Mouse (Mus musculus) spleen, adult 2 months (tissue): Measurements from ENCODE around the gene Phf2.

Experiments used
- CTCF ChIP-seq: fragments of 200-500 bp; IDR thresholded peaks from 2 replicates; pipeline ENCODE4 v1.5.1; 2011; ENCODE audit warnings: mild to moderate bottlenecking, inconsistent platforms; ENCODE audit not compliant: insufficient read depth, insufficient read length, insufficient replicate concordance; ENCODE audit errors: extremely low read depth
- POLR2A ChIP-seq: fragments of 200-500 bp; IDR thresholded peaks from 2 replicates; pipeline ENCODE4 v1.6.1; 2011; ENCODE audit warnings: low read depth, low read length, inconsistent platforms

- no peak for TF ChIP-seq CTCF
- no peak for TF ChIP-seq POLR2A
Measured at GRCm38 (mm10) chr13:48782727-48783725, 87.9 kb downstream of the Phf2 start.
